Comparison of ENCODE assay signal across 27 mouse cellular contexts in genomic region chr16:62730291-62730690, GRCm38 (mm10). TPM values are rescaled to one million over a fixed set of nuclear protein-coding genes. Genes with fewer than 3 reads are reported as not detected.
A peak's percentile ranks its signal among the peaks of the same experiment; 100 is the strongest.
DNase-seq lines count a peak whose midpoint lies in the region; ATAC-seq and TF ChIP-seq lines count a peak whose summit lies in the region.
"Had no signal": no experiment of that assay in that cellular context is flagged by ENCODE, and none has a peak within 500 bp of the region (broad histone marks: within the 10 kb centered on the region; RNA-seq: fewer than 3 reads in every experiment).

No protein-coding gene starts in this region.

- H3K9ac ChIP-seq in midbrain, embryonic 12.5 days (replicated peaks), result no peak overlapping the region
- no peak overlapping the region for H3K9ac ChIP-seq in midbrain, postnatal 0 days (replicated peaks; ENCODE audit: low read length, poor library complexity, severe bottlenecking)
- no peak overlapping the region for H3K9ac ChIP-seq in midbrain, embryonic 15.5 days
- H3K9ac ChIP-seq: embryonic facial prominence, embryonic 13.5 days; forebrain, embryonic 12.5 days; forebrain, postnatal 0 days; heart, embryonic 15.5 days; intestine, embryonic 15.5 days; liver, embryonic 12.5 days; liver, postnatal 0 days; neural tube, embryonic 12.5 days had no signal

- TF ChIP-seq POLR2A in cerebellum, adult 2 months (IDR thresholded peaks at IDR 0.05; ENCODE audit: borderline replicate concordance, insufficient read depth, low read length), result no peak

- no peak for DNase-seq in midbrain, postnatal 0 days (ENCODE audit: low spot score)
- no peak for DNase-seq in Patski (ENCODE audit: low read depth, low spot score)
- no peak for DNase-seq in cerebellum, adult 2 months
- no peak for DNase-seq in kidney, postnatal 25 days
- no peak for DNase-seq in lung, postnatal 36 days
- DNase-seq: adrenal gland, adult 8-10 months; cerebellum, adult 9-11 months; embryo, embryonic 11 days; forebrain, postnatal 0 days; kidney, adult 2 months; layer of hippocampus, postnatal 36 days; left cerebral cortex, postnatal 4 days; liver, postnatal 0 days; thymus, adult 2 months; thymus, postnatal 36 days had no signal

- CTCF ChIA-PET in Patski (lab: Charles Lee), result interaction anchor here (1.2 to 1.3 kb wide), 2 partner anchors 35 to 75 kb away, joined by 3 read pairs; no protein-coding TSS in a partner anchor

- no peaks in the 10 kb centered on the region for H3K9me3 ChIP-seq in midbrain, embryonic 12.5 days
- no peaks in the 10 kb centered on the region for H3K9me3 ChIP-seq in midbrain, postnatal 0 days (ENCODE audit: low read length)
- no peaks in the 10 kb centered on the region for H3K9me3 ChIP-seq in midbrain, embryonic 15.5 days
- H3K9me3 ChIP-seq: forebrain, embryonic 12.5 days; heart, embryonic 10.5 days; heart, embryonic 15.5 days; intestine, embryonic 15.5 days; liver, embryonic 12.5 days; neural tube, embryonic 12.5 days had no signal

- in situ Hi-C loops in Patski (cut with MboI; ENCODE audit: low pct_unique_long_range_greater_than_20kb), result no loop called here

- no peak overlapping the region for H3K4me2 ChIP-seq in midbrain, embryonic 12.5 days (replicated peaks)
- H3K4me2 ChIP-seq in midbrain, postnatal 0 days (ENCODE audit: low read depth, low read length, poor library complexity, severe bottlenecking), result no peak overlapping the region
- H3K4me2 ChIP-seq in midbrain, embryonic 15.5 days, result no peak overlapping the region
- H3K4me2 ChIP-seq: embryonic facial prominence, embryonic 13.5 days; forebrain, embryonic 12.5 days; heart, embryonic 15.5 days; intestine, embryonic 15.5 days; liver, embryonic 12.5 days; neural tube, embryonic 12.5 days had no signal

- POLR2A ChIA-PET in Patski (lab: Charles Lee), result no interaction called here

- H3K27ac ChIP-seq in midbrain, embryonic 12.5 days (replicated peaks), result no peak overlapping the region
- no peak overlapping the region for H3K27ac ChIP-seq in midbrain, postnatal 0 days (ENCODE audit: low read depth, low read length)
- no peak overlapping the region for H3K27ac ChIP-seq in midbrain, embryonic 15.5 days
- H3K27ac ChIP-seq in cerebellum, adult 2 months (ENCODE audit: insufficient read depth, low read length), result no peak overlapping the region
- H3K27ac ChIP-seq: embryonic facial prominence, embryonic 13.5 days; forebrain, embryonic 12.5 days; heart, embryonic 10.5 days; heart, embryonic 15.5 days; intestine, embryonic 15.5 days; liver, embryonic 12.5 days; macrophage; neural tube, embryonic 12.5 days had no signal

- WGBS in midbrain, embryonic 12.5 days, result 70% methylated on average over 4 of the region's 4 CpGs
- 46% methylated on average over 4 of the region's 4 CpGs for WGBS in midbrain, postnatal 0 days
- WGBS in midbrain, embryonic 15.5 days, result 48% methylated on average over 4 of the region's 4 CpGs
- 50% methylated on average over 4 of the region's 4 CpGs for WGBS in cerebellum, adult 2 months

- no peak overlapping the region for H3K4me3 ChIP-seq in midbrain, embryonic 12.5 days
- no peak overlapping the region for H3K4me3 ChIP-seq in midbrain, postnatal 0 days (ENCODE audit: low read depth, low read length)
- H3K4me3 ChIP-seq in midbrain, embryonic 15.5 days, result no peak overlapping the region
- H3K4me3 ChIP-seq in cerebellum, adult 2 months (replicated peaks; ENCODE audit: insufficient read depth, low read depth, low read length), result no peak overlapping the region
- H3K4me3 ChIP-seq: embryonic facial prominence, embryonic 13.5 days; forebrain, embryonic 12.5 days; heart, embryonic 10.5 days; heart, embryonic 15.5 days; intestine, embryonic 15.5 days; liver, embryonic 12.5 days; neural tube, embryonic 12.5 days had no signal

- H3K4me1 ChIP-seq in midbrain, embryonic 12.5 days, result no peaks in the 10 kb centered on the region
- H3K4me1 ChIP-seq in midbrain, postnatal 0 days (ENCODE audit: insufficient read depth, low read length), result no peaks in the 10 kb centered on the region
- no peaks in the 10 kb centered on the region for H3K4me1 ChIP-seq in midbrain, embryonic 15.5 days
- no peaks in the 10 kb centered on the region for H3K4me1 ChIP-seq in cerebellum, adult 2 months (ENCODE audit: control insufficient read depth, insufficient read depth, low read length)
- H3K4me1 ChIP-seq: embryonic facial prominence, embryonic 13.5 days; forebrain, embryonic 12.5 days; heart, embryonic 10.5 days; heart, embryonic 15.5 days; intestine, embryonic 15.5 days; liver, embryonic 12.5 days; neural tube, embryonic 12.5 days had no signal

- peaks cover 6% of the 10 kb centered on the region for H3K36me3 ChIP-seq in midbrain, embryonic 12.5 days
- no peaks in the 10 kb centered on the region for H3K36me3 ChIP-seq in midbrain, postnatal 0 days (ENCODE audit: insufficient read depth, low read length)
- no peaks in the 10 kb centered on the region for H3K36me3 ChIP-seq in midbrain, embryonic 15.5 days (replicated peaks)
- H3K36me3 ChIP-seq: embryonic facial prominence, embryonic 13.5 days; heart, embryonic 10.5 days; intestine, embryonic 15.5 days had no signal

- ATAC-seq in midbrain, embryonic 12.5 days (ENCODE audit: low FRiP score, low read depth), result peak; percentile 48; the same call in 1 of the 2 replicates
- no peak for ATAC-seq in midbrain, postnatal 0 days (ENCODE audit: low FRiP score)
- peak; percentile 44 for ATAC-seq in Patski
- peak; percentile 66 for ATAC-seq in midbrain, embryonic 15.5 days (replicated peaks)
- ATAC-seq: forebrain, postnatal 0 days; hindbrain, embryonic 16.5 days; intestine, embryonic 15.5 days; liver, embryonic 12.5 days; liver, postnatal 0 days; lung, postnatal 0 days had no signal

- no peaks in the 10 kb centered on the region for H3K27me3 ChIP-seq in midbrain, embryonic 12.5 days
- no peaks in the 10 kb centered on the region for H3K27me3 ChIP-seq in midbrain, postnatal 0 days (ENCODE audit: insufficient read depth, low read length)
- no peaks in the 10 kb centered on the region for H3K27me3 ChIP-seq in Patski
- no peaks in the 10 kb centered on the region for H3K27me3 ChIP-seq in midbrain, embryonic 15.5 days (replicated peaks)
- H3K27me3 ChIP-seq in cerebellum, adult 2 months (ENCODE audit: control insufficient read depth, insufficient read depth, low read length), result no peaks in the 10 kb centered on the region
- H3K27me3 ChIP-seq: forebrain, embryonic 12.5 days; heart, embryonic 15.5 days; intestine, embryonic 15.5 days; liver, embryonic 12.5 days; neural tube, embryonic 12.5 days had no signal

- no peak for TF ChIP-seq CTCF in midbrain, postnatal 0 days (IDR thresholded peaks at IDR 0.05)
- no peak for TF ChIP-seq CTCF in Patski (IDR thresholded peaks at IDR 0.05)
- no peak for TF ChIP-seq CTCF in cerebellum, adult 2 months (IDR thresholded peaks at IDR 0.05; ENCODE audit: borderline replicate concordance, insufficient read depth, low read depth, low read length)

RNA-seq across cellular contexts. Expression of gene Nsun3, which starts 56.3 kb away (rescaled TPM):
- polyA plus RNA-seq in midbrain, embryonic 12.5 days (2016; fragmentation: Nextera tagmentation; extraction: Ambion mirVana), result 12.1 and 12.8 TPM in 2 replicates
- total RNA-seq in midbrain, postnatal 0 days (2014; rRNA removed), result 10.0 and 20.2 TPM in 2 replicates
- polyA plus RNA-seq in midbrain, postnatal 0 days (2015; fragmentation: Nextera tagmentation; extraction: Ambion mirVana), result 10.1 and 10.5 TPM in 2 replicates
- 10.3 TPM for polyA plus RNA-seq in Patski (2021)
- polyA plus RNA-seq in midbrain, embryonic 15.5 days (2015; fragmentation: Nextera tagmentation; extraction: Ambion mirVana), result 11.6 and 11.7 TPM in 2 replicates
- 10.4 and 11.2 TPM in 2 replicates for polyA plus RNA-seq in cerebellum, adult 2 months (2012; rRNA removed)
